Mouse (Mus musculus): Measurements from ENCODE around the gene Crip1. TPM values are rescaled to one million over a fixed set of nuclear protein-coding genes. Genes with fewer than 3 reads are reported as not detected.

Gene Crip1
- total RNA-seq, 2 experiments from 2014 or later = 14.4 to 15.0 TPM

- H3K4me3 ChIP-seq = no peak overlapping the region
- DNase-seq (ENCODE audit: extremely low spot score in 1 of 2, low spot score in 2 of 2) = no peak
- H3K27ac ChIP-seq = peak overlapping the region; percentile 64
- TF ChIP-seq CTCF (IDR thresholded peaks at IDR 0.05) = no peak
- intact Hi-C loops (cut with DNase I) = no loop called here
Measured at GRCm38 (mm10) chr12:113163561-113164006, 17.5 kb downstream of the Crip1 start.

GRCm38 (mm10) chr12:113168031-113168536 lies 22.0 kb downstream of the Crip1 start:
- H3K4me3 ChIP-seq = no peak overlapping the region
- intact Hi-C loops (cut with DNase I) = no loop called here
- DNase-seq (ENCODE audit: extremely low spot score in 1 of 2, low spot score in 2 of 2) = no peak
- no peak for TF ChIP-seq CTCF (IDR thresholded peaks at IDR 0.05)
- no peak overlapping the region for H3K27ac ChIP-seq

GRCm38 (mm10) chr12:113176960-113177725 lies 31.0 kb downstream of the Crip1 start:
- DNase-seq (ENCODE audit: extremely low spot score in 1 of 2, low spot score in 2 of 2) = no peak
- Histone ChIP-seq H3K27ac (no peak overlapping the region), H3K4me3 (no peak overlapping the region)
- intact Hi-C loops (cut with DNase I) = no loop called here
- no peak for TF ChIP-seq CTCF (IDR thresholded peaks at IDR 0.05)

GRCm38 (mm10) chr12:113181020-113181419 lies 34.9 kb downstream of the Crip1 start:
- DNase-seq (ENCODE audit: extremely low spot score in 1 of 2, low spot score in 2 of 2) = no peak
- no peak for TF ChIP-seq CTCF (IDR thresholded peaks at IDR 0.05)
- no peak overlapping the region for H3K4me3 ChIP-seq
- H3K27ac ChIP-seq = no peak overlapping the region
- intact Hi-C loops (cut with DNase I) = no loop called here

GRCm38 (mm10) chr12:113184945-113185344 lies 38.8 kb downstream of the Crip1 start:
- DNase-seq (ENCODE audit: extremely low spot score in 1 of 2, low spot score in 2 of 2) = no peak
- H3K4me3 ChIP-seq = no peak overlapping the region
- intact Hi-C loops (cut with DNase I) = loop anchor here (5.0 kb wide), 1 partner anchor 38 kb away; the partner anchor contains the start of gene Crip1
- H3K27ac ChIP-seq = no peak overlapping the region
- TF ChIP-seq CTCF (IDR thresholded peaks at IDR 0.05) = no peak

- no peak for TF ChIP-seq CTCF (IDR thresholded peaks at IDR 0.05)
- intact Hi-C loops (cut with DNase I) = loop anchor here (5.0 kb wide), 1 partner anchor 38 kb away; the partner anchor contains the start of gene Crip1
- peak; percentile 46 to 49 for DNase-seq (ENCODE audit: extremely low spot score in 1 of 2, low spot score in 2 of 2)
- Histone ChIP-seq H3K4me3 (peak within 1 kb of the TSS; percentile 80), H3K27ac (peak within 1 kb of the TSS; percentile 84)
Measured at GRCm38 (mm10) chr12:113185442-113186291, 39.6 kb downstream of the Crip1 start, which contains the start of gene Tmem121. Tmem121 (plus strand) TSS chr12:113185930.

GRCm38 (mm10) chr12:113186326-113187010 lies 40.4 kb downstream of the Crip1 start:
- DNase-seq (ENCODE audit: extremely low spot score in 1 of 2, low spot score in 2 of 2) = no peak
- no peak for TF ChIP-seq CTCF (IDR thresholded peaks at IDR 0.05)
- Histone ChIP-seq H3K27ac (peak overlapping the region; percentile 84), H3K4me3 (peak overlapping the region; percentile 80)
- intact Hi-C loops (cut with DNase I) = loop anchor here (5.0 kb wide), 1 partner anchor 39 kb away; the partner anchor contains the start of gene Crip1

- no peak for DNase-seq (ENCODE audit: extremely low spot score in 1 of 2, low spot score in 2 of 2)
- TF ChIP-seq CTCF (IDR thresholded peaks at IDR 0.05) = no peak
- peak overlapping the region; percentile 80 for H3K4me3 ChIP-seq
- no peak overlapping the region; the same call in 1 of the 2 replicates for H3K27ac ChIP-seq
- intact Hi-C loops (cut with DNase I) = loop anchor here (5.0 kb wide), 1 partner anchor 40 kb away; the partner anchor contains the start of gene Crip1
Measured at GRCm38 (mm10) chr12:113187011-113187375, 40.9 kb downstream of the Crip1 start.

- peak; percentile 91 to 95 for DNase-seq (ENCODE audit: extremely low spot score in 1 of 2, low spot score in 2 of 2)
- H3K27ac ChIP-seq = peak overlapping the region; percentile 64
- intact Hi-C loops (cut with DNase I) = loop anchor here (5.0 kb wide), 1 partner anchor 40 kb away; the partner anchor contains the start of gene Crip1
- peak overlapping the region; percentile 80 for H3K4me3 ChIP-seq
- peak; percentile 97 for TF ChIP-seq CTCF (IDR thresholded peaks at IDR 0.05)
Measured at GRCm38 (mm10) chr12:113187584-113188295, 41.6 kb downstream of the Crip1 start.

- no peak for TF ChIP-seq CTCF (IDR thresholded peaks at IDR 0.05)
- intact Hi-C loops (cut with DNase I) = loop anchor here (5.0 kb wide), 1 partner anchor 41 kb away; the partner anchor contains the start of gene Crip1
- peak overlapping the region; percentile 80 for H3K4me3 ChIP-seq
- DNase-seq (ENCODE audit: extremely low spot score in 1 of 2, low spot score in 2 of 2) = no peak
- no peak overlapping the region for H3K27ac ChIP-seq
Measured at GRCm38 (mm10) chr12:113188349-113189055, 42.4 kb downstream of the Crip1 start.
